Mouse (Mus musculus): ENCODE data around the gene Ufm1. TPM values are rescaled to one million over a fixed set of nuclear protein-coding genes. Genes with fewer than 3 reads are reported as not detected.

Ufm1 gene
- total and polyA plus RNA-seq, 2 experiments: 10.0 to 24.8 TPM

GRCm38 (mm10) chr3:53844786-53845185, 18.8 kb downstream of the Ufm1 start, which contains the start of gene Gm10985:
Gene Gm10985 (plus strand): TSS chr3:53845086.
- no peaks in the 10 kb centered on the region for H3K79me2 ChIP-seq (ENCODE audit: control insufficient read depth, insufficient read depth, low read length)
- H3K4me3 ChIP-seq (ENCODE audit: insufficient read depth, low read depth, low read length): no peak within 1 kb of the TSS
- H3K9ac ChIP-seq (ENCODE audit: low read depth, low read length): no peak within 1 kb of the TSS
- H3K27ac ChIP-seq (replicated peaks; ENCODE audit: insufficient read depth, low read depth, low read length): no peak within 1 kb of the TSS
- no peaks in the 10 kb centered on the region for H3K36me3 ChIP-seq (ENCODE audit: control insufficient read depth, insufficient read depth, low read length)
- no peaks in the 10 kb centered on the region for H3K27me3 ChIP-seq (ENCODE audit: control insufficient read depth, insufficient read depth, low read length)
- 84% methylated on average over 2 of the region's 2 CpGs for WGBS
- H3K4me1 ChIP-seq (ENCODE audit: control insufficient read depth, insufficient read depth, low read length): no peaks in the 10 kb centered on the region; the same call in 1 of the 2 replicates
- DNase-seq (ENCODE audit: extremely low read depth, low read depth, low spot score): no peak
- no peak for TF ChIP-seq CTCF (IDR thresholded peaks at IDR 0.05; ENCODE audit: low read depth, low read length)

GRCm38 (mm10) chr3:53834238-53834637, 29.4 kb downstream of the Ufm1 start:
- WGBS: 76% methylated on average over 2 of the region's 2 CpGs
- H3K27ac ChIP-seq (replicated peaks; ENCODE audit: insufficient read depth, low read depth, low read length): no peak overlapping the region
- TF ChIP-seq CTCF (IDR thresholded peaks at IDR 0.05; ENCODE audit: low read depth, low read length) (no peak), POLR2A (IDR thresholded peaks at IDR 0.05; ENCODE audit: extremely low read depth, insufficient read depth, low read length) (no peak)
- no peaks in the 10 kb centered on the region for H3K27me3 ChIP-seq (ENCODE audit: control insufficient read depth, insufficient read depth, low read length)
- H3K9ac ChIP-seq (ENCODE audit: low read depth, low read length): no peak overlapping the region
- H3K79me2 ChIP-seq (ENCODE audit: control insufficient read depth, insufficient read depth, low read length): no peaks in the 10 kb centered on the region
- no peaks in the 10 kb centered on the region for H3K36me3 ChIP-seq (ENCODE audit: control insufficient read depth, insufficient read depth, low read length)
- H3K4me3 ChIP-seq (ENCODE audit: insufficient read depth, low read depth, low read length): no peak overlapping the region
- no peak for DNase-seq (ENCODE audit: extremely low read depth, low read depth, low spot score)
- no peaks in the 10 kb centered on the region for H3K4me1 ChIP-seq (ENCODE audit: control insufficient read depth, insufficient read depth, low read length)

- Histone ChIP-seq H3K4me1 (ENCODE audit: control insufficient read depth, insufficient read depth, low read length) (no peaks in the 10 kb centered on the region), H3K27me3 (ENCODE audit: control insufficient read depth, insufficient read depth, low read length) (no peaks in the 10 kb centered on the region), H3K9ac (ENCODE audit: low read depth, low read length) (no peak overlapping the region), H3K36me3 (ENCODE audit: control insufficient read depth, insufficient read depth, low read length) (no peaks in the 10 kb centered on the region), H3K27ac (replicated peaks; ENCODE audit: insufficient read depth, low read depth, low read length) (no peak overlapping the region), H3K79me2 (ENCODE audit: control insufficient read depth, insufficient read depth, low read length) (no peaks in the 10 kb centered on the region), H3K4me3 (ENCODE audit: insufficient read depth, low read depth, low read length) (no peak overlapping the region)
- no peak for DNase-seq (ENCODE audit: extremely low read depth, low read depth, low spot score)
- 83% methylated on average over 7 of the region's 7 CpGs for WGBS
- TF ChIP-seq POLR2A (IDR thresholded peaks at IDR 0.05; ENCODE audit: extremely low read depth, insufficient read depth, low read length) (no peak), CTCF (IDR thresholded peaks at IDR 0.05; ENCODE audit: low read depth, low read length) (no peak)
These were observed 50.1 kb downstream of the Ufm1 start for GRCm38 (mm10) chr3:53813421-53813977.

Other genes with a start within 250 kb of the Ufm1 start
- 0.09 and 0.13 TPM in 2 replicates for gene Frem2, start 206.5 kb downstream of the Ufm1 start, total RNA-seq (2014; rRNA removed)
- gene Frem2, start 206.5 kb downstream of the Ufm1 start, polyA plus RNA-seq (2012; rRNA removed): 0.02 and 0.06 TPM in 2 replicates
- not detected in 2 replicates for gene Gm10985, start 18.7 kb downstream of the Ufm1 start, total RNA-seq (2014; rRNA removed)
- gene Gm10985, start 18.7 kb downstream of the Ufm1 start, polyA plus RNA-seq (2012; rRNA removed): not detected in 2 replicates